Mouse (Mus musculus) embryonic facial prominence, embryonic 11.5 days (tissue): Measurements from ENCODE around the gene Alk. TPM values are rescaled to one million over a fixed set of nuclear protein-coding genes. Genes with fewer than 3 reads are reported as not detected.
A peak's percentile ranks its signal among the peaks of the same experiment; 100 is the strongest.

Source experiments
- ATAC-seq: fragments of 200-750 bp; cut with Nextera tagmentation; replicated peaks from 2 replicates; pipeline ENCODE4 v1.8.0; 2017; ENCODE audit warnings: low read depth; ENCODE audit not compliant: insufficient number of reproducible peaks, low FRiP score, low TSS enrichment
- DNase-seq: peaks from one replicate; pipeline ENCODE4 v3.0.0-alpha.2; 2015; ENCODE audit warnings: low spot score
- H3K27ac ChIP-seq: fragments of 300-500 bp; sonication (generic); replicated peaks from 2 replicates; pipeline ENCODE4 v1.5.1; 2014; ENCODE audit warnings: mild to moderate bottlenecking, low read depth, low read length, control low read depth
- H3K27me3 ChIP-seq: fragments of 300-500 bp; sonication (generic); 2 replicates; pipeline ENCODE4 v1.6.1; 2014; ENCODE audit warnings: mild to moderate bottlenecking, low read length, moderate library complexity, mixed read lengths; ENCODE audit not compliant: control insufficient read depth, insufficient read depth
- H3K36me3 ChIP-seq: fragments of 300-500 bp; sonication (generic); replicated peaks from 2 replicates; pipeline ENCODE4 v1.6.1; 2014; ENCODE audit warnings: low read depth, mild to moderate bottlenecking, low read length, moderate library complexity, mixed read lengths; ENCODE audit not compliant: control insufficient read depth, insufficient read depth
- H3K4me1 ChIP-seq: fragments of 300-500 bp; sonication (generic); 2 replicates; pipeline ENCODE4 v1.6.1; 2014; ENCODE audit warnings: low read length, mixed read lengths; ENCODE audit not compliant: control insufficient read depth, insufficient read depth
- H3K4me2 ChIP-seq: fragments of 300-500 bp; sonication (generic); 2 replicates; pipeline ENCODE4 v1.6.1; 2014; ENCODE audit warnings: low read depth, mild to moderate bottlenecking, control low read depth, low read length, moderate library complexity
- H3K4me3 ChIP-seq: fragments of 300-500 bp; sonication (generic); 2 replicates; pipeline ENCODE4 v1.5.1; 2014; ENCODE audit warnings: low read depth, low read length, control low read depth
- H3K9ac ChIP-seq: fragments of 300-500 bp; sonication (generic); replicated peaks from 2 replicates; pipeline ENCODE4 v1.6.1; 2014; ENCODE audit warnings: mild to moderate bottlenecking, control low read depth, low read length
- H3K9me3 ChIP-seq: fragments of 300-500 bp; sonication (generic); replicated peaks from 2 replicates; pipeline ENCODE4 v1.6.1; 2016; ENCODE audit warnings: mild to moderate bottlenecking, low read length, inconsistent platforms, mixed read lengths; ENCODE audit not compliant: control insufficient read depth
- WGBS: fragments of 180-500 bp; shearing (Covaris S2); extraction: QIAGEN DNeasy Blood & Tissue Kit; methylation state at CpG from one replicate; pipeline ENCODE4 v1.1.7; 2014; 5-methylcytosine and 5-hydroxymethylcytosine counted together
- polyA plus RNA-seq: library from polyadenylated mRNA; unstranded; fragments of >200 nt; fragmentation: Nextera tagmentation; extraction: Ambion mirVana; gene quantifications from 2 replicates; pipeline ENCODE4 v1.2.1, GENCODE M21; 2014

The Alk gene
- polyA plus RNA-seq, 1 experiment from 2014 or later, result 0.38 TPM

- Histone ChIP-seq H3K4me2 (no peak overlapping the region), H3K36me3 (no peaks in the 10 kb centered on the region), H3K4me1 (no peaks in the 10 kb centered on the region), H3K27me3 (no peaks in the 10 kb centered on the region), H3K4me3 (no peak overlapping the region), H3K9ac (no peak overlapping the region), H3K27ac (no peak overlapping the region), H3K9me3 (no peaks in the 10 kb centered on the region)
- 90% methylated on average over 6 of the region's 6 CpGs for WGBS
- no peak for ATAC-seq
- no peak for DNase-seq
Measured at GRCm38 (mm10) chr17:71881369-71881768, 723.1 kb downstream of the Alk start.

GRCm38 (mm10) chr17:71875492-71875891, 728.9 kb downstream of the Alk start:
- H3K27me3 ChIP-seq, result no peaks in the 10 kb centered on the region
- DNase-seq (no peak), ATAC-seq (no peak)
- no peak overlapping the region for H3K4me2 ChIP-seq
- H3K4me3 ChIP-seq, result no peak overlapping the region
- H3K4me1 ChIP-seq, result no peaks in the 10 kb centered on the region
- no peak overlapping the region for H3K9ac ChIP-seq
- WGBS, result 79% methylated on average over 7 of the region's 7 CpGs
- H3K9me3 ChIP-seq, result no peaks in the 10 kb centered on the region
- H3K27ac ChIP-seq, result no peak overlapping the region
- no peaks in the 10 kb centered on the region for H3K36me3 ChIP-seq

- DNase-seq (no peak), ATAC-seq (no peak)
- H3K27ac ChIP-seq, result no peak overlapping the region
- no peaks in the 10 kb centered on the region for H3K9me3 ChIP-seq
- no peaks in the 10 kb centered on the region for H3K36me3 ChIP-seq
- H3K4me2 ChIP-seq, result no peak overlapping the region
- H3K4me3 ChIP-seq, result no peak overlapping the region
- no peak overlapping the region for H3K9ac ChIP-seq
- H3K4me1 ChIP-seq, result no peaks in the 10 kb centered on the region
- H3K27me3 ChIP-seq, result no peaks in the 10 kb centered on the region
- 88% methylated on average over 9 of the region's 9 CpGs for WGBS
Measured at GRCm38 (mm10) chr17:71874795-71875194, 729.6 kb downstream of the Alk start.

- WGBS, result 40% methylated on average over 6 of the region's 6 CpGs
- no peak overlapping the region for H3K4me3 ChIP-seq
- H3K27ac ChIP-seq, result no peak overlapping the region
- no peaks in the 10 kb centered on the region for H3K9me3 ChIP-seq
- no peaks in the 10 kb centered on the region for H3K36me3 ChIP-seq
- peak; percentile 61 for DNase-seq
- peaks cover 3% of the 10 kb centered on the region for H3K4me1 ChIP-seq
- no peak overlapping the region for H3K9ac ChIP-seq
- ATAC-seq, result no peak
- H3K4me2 ChIP-seq, result no peak overlapping the region
- H3K27me3 ChIP-seq, result no peaks in the 10 kb centered on the region
Measured at GRCm38 (mm10) chr17:71874077-71874476, 730.4 kb downstream of the Alk start.

- Histone ChIP-seq H3K9me3 (no peaks in the 10 kb centered on the region), H3K27ac (no peak overlapping the region), H3K4me2 (no peak overlapping the region), H3K4me3 (no peak overlapping the region), H3K4me1 (peaks cover 3% of the 10 kb centered on the region), H3K9ac (no peak overlapping the region), H3K36me3 (no peaks in the 10 kb centered on the region), H3K27me3 (no peaks in the 10 kb centered on the region)
- 62% methylated on average over 5 of the region's 5 CpGs for WGBS
- ATAC-seq (no peak), DNase-seq (peak; percentile 13)
Measured at GRCm38 (mm10) chr17:71872976-71873375, 731.5 kb downstream of the Alk start.

GRCm38 (mm10) chr17:71871981-71872380, 732.4 kb downstream of the Alk start:
- H3K4me3 ChIP-seq, result no peak overlapping the region
- no peaks in the 10 kb centered on the region for H3K36me3 ChIP-seq
- H3K27me3 ChIP-seq, result no peaks in the 10 kb centered on the region
- H3K4me2 ChIP-seq, result no peak overlapping the region
- no peak for ATAC-seq
- DNase-seq, result no peak
- WGBS, result 80% methylated on average over 7 of the region's 7 CpGs
- no peak overlapping the region for H3K27ac ChIP-seq
- H3K9me3 ChIP-seq, result no peaks in the 10 kb centered on the region
- H3K9ac ChIP-seq, result no peak overlapping the region
- H3K4me1 ChIP-seq, result peaks cover 3% of the 10 kb centered on the region

GRCm38 (mm10) chr17:71870641-71871040, 733.8 kb downstream of the Alk start:
- 72% methylated on average over 1 of the region's 1 CpGs for WGBS
- no peaks in the 10 kb centered on the region for H3K36me3 ChIP-seq
- no peak for ATAC-seq
- no peak overlapping the region for H3K9ac ChIP-seq
- peaks cover 3% of the 10 kb centered on the region for H3K4me1 ChIP-seq
- H3K4me3 ChIP-seq, result no peak overlapping the region
- H3K9me3 ChIP-seq, result no peaks in the 10 kb centered on the region
- no peak overlapping the region for H3K4me2 ChIP-seq
- no peak overlapping the region for H3K27ac ChIP-seq
- H3K27me3 ChIP-seq, result no peaks in the 10 kb centered on the region
- no peak for DNase-seq

GRCm38 (mm10) chr17:71870232-71870621, 734.2 kb downstream of the Alk start:
- Histone ChIP-seq H3K27ac (no peak overlapping the region), H3K9me3 (no peaks in the 10 kb centered on the region), H3K4me2 (no peak overlapping the region), H3K4me1 (peaks cover 3% of the 10 kb centered on the region), H3K36me3 (no peaks in the 10 kb centered on the region), H3K4me3 (no peak overlapping the region), H3K9ac (no peak overlapping the region), H3K27me3 (no peaks in the 10 kb centered on the region)
- DNase-seq (no peak), ATAC-seq (no peak)
- WGBS, result 91% methylated on average over 8 of the region's 8 CpGs
